Mouse (Mus musculus): ENCODE data around the gene Acsl4.

- TF ChIP-seq POLR2AphosphoS2 (IDR thresholded peaks at IDR 0.05; ENCODE audit: insufficient read length, low read depth): peak; percentile 80
- TF ChIP-seq POLR2A (IDR thresholded peaks at IDR 0.05; ENCODE audit: insufficient read length, low read depth): peak; percentile 77
- TF ChIP-seq USF1 (IDR thresholded peaks at IDR 0.05; ENCODE audit: low read depth): no peak
- no peak for TF ChIP-seq TCF3 (IDR thresholded peaks at IDR 0.05; ENCODE audit: insufficient read length, low read depth)
- TF ChIP-seq SRF (IDR thresholded peaks at IDR 0.05; ENCODE audit: control insufficient read depth, insufficient read length, low read depth): peak; percentile 16
- no peak for TF ChIP-seq REST (IDR thresholded peaks at IDR 0.05; ENCODE audit: insufficient read depth, insufficient read length)
- TF ChIP-seq MAX (IDR thresholded peaks at IDR 0.05; ENCODE audit: low read depth): no peak
- no peak for TF ChIP-seq E2F4 (IDR thresholded peaks at IDR 0.05; ENCODE audit: insufficient read depth)
- no peak for TF ChIP-seq TCF12 (IDR thresholded peaks at IDR 0.05; ENCODE audit: insufficient read depth, poor library complexity, severe bottlenecking)
- TF ChIP-seq MYOG (IDR thresholded peaks at IDR 0.05; ENCODE audit: control insufficient read depth in 1 of 3, insufficient read depth in 1 of 3, insufficient read length in 2 of 3, low read depth in 2 of 3): peak in 2 of 3 experiments; percentile 65 to 89
- peak in 2 of 3 experiments; percentile 77 to 90 for TF ChIP-seq MYOD1 (IDR thresholded peaks at IDR 0.05; ENCODE audit: control insufficient read depth in 1 of 3, insufficient read length in 2 of 3, low read depth in 2 of 3)
- no peak for TF ChIP-seq CEBPB (IDR thresholded peaks at IDR 0.05; ENCODE audit: insufficient read depth, poor library complexity, severe bottlenecking)
Observed at GRCm38 (mm10) chrX:142390247-142390908, at the start of gene Acsl4.
